Mouse (Mus musculus) hindbrain, embryonic 14.5 days (tissue): ENCODE results near the gene Psma4. TPM values are rescaled to one million over a fixed set of nuclear protein-coding genes. Genes with fewer than 3 reads are reported as not detected.
A peak's percentile ranks its signal among the peaks of the same experiment; 100 is the strongest.

Source experiments
- ATAC-seq: fragments of 200-750 bp; cut with Nextera tagmentation; 2 replicates; pipeline ENCODE4 v1.8.0; 2017; ENCODE audit warnings: moderate number of reproducible peaks, mild to moderate bottlenecking, moderate TSS enrichment, moderate library complexity; ENCODE audit not compliant: low FRiP score
- DNase-seq: peaks from one replicate; pipeline ENCODE4 v3.0.0-alpha.2; 2015; ENCODE audit warnings: low spot score
- H3K27ac ChIP-seq: fragments of 300-500 bp; sonication (generic); 2 replicates; pipeline ENCODE4 v1.5.1; 2014; ENCODE audit warnings: mild to moderate bottlenecking, moderate library complexity
- H3K27me3 ChIP-seq: fragments of 300-500 bp; sonication (generic); 2 replicates; pipeline ENCODE4 v1.6.1; 2014; ENCODE audit warnings: mild to moderate bottlenecking, low read length, mixed read lengths; ENCODE audit not compliant: control insufficient read depth, insufficient read depth
- H3K36me3 ChIP-seq: fragments of 300-500 bp; sonication (generic); replicated peaks from 2 replicates; pipeline ENCODE4 v1.6.1; 2014; ENCODE audit not compliant: control insufficient read depth, insufficient read depth
- H3K4me1 ChIP-seq: fragments of 300-500 bp; sonication (generic); replicated peaks from 2 replicates; pipeline ENCODE4 v1.6.1; 2014; ENCODE audit warnings: antibody characterized with exemption, low read length, mixed read lengths; ENCODE audit not compliant: control insufficient read depth, insufficient read depth
- H3K4me2 ChIP-seq: fragments of 300-500 bp; sonication (generic); replicated peaks from 2 replicates; pipeline ENCODE4 v1.6.1; 2014; ENCODE audit warnings: mild to moderate bottlenecking, moderate library complexity
- H3K4me3 ChIP-seq: fragments of 300-500 bp; sonication (generic); replicated peaks from 2 replicates; pipeline ENCODE4 v1.5.1; 2014; ENCODE audit warnings: mild to moderate bottlenecking, low read length
- H3K9ac ChIP-seq: fragments of 300-500 bp; sonication (generic); 2 replicates; pipeline ENCODE4 v1.6.1; 2014
- H3K9me3 ChIP-seq: fragments of 300-500 bp; sonication (generic); 2 replicates; pipeline ENCODE4 v1.6.1; 2016; ENCODE audit warnings: low read length; ENCODE audit not compliant: control insufficient read depth
- WGBS: fragments of 180-500 bp; shearing (Covaris S2); extraction: QIAGEN DNeasy Blood & Tissue Kit; methylation state at CpG from one replicate; pipeline ENCODE4 v1.1.7; 2014; 5-methylcytosine and 5-hydroxymethylcytosine counted together
- polyA plus RNA-seq: library from polyadenylated mRNA; unstranded; fragments of >200 nt; fragmentation: Nextera tagmentation; extraction: Ambion mirVana; gene quantifications from 2 replicates; pipeline ENCODE4 v1.2.1, GENCODE M21; 2014

The Psma4 gene
- polyA plus RNA-seq, 1 experiment from 2014 or later, result 275 TPM

- 33% methylated on average over 8 of the region's 8 CpGs for WGBS
- H3K4me2 ChIP-seq, result peak within 1 kb of the TSS; percentile 88
- H3K4me1 ChIP-seq, result no peaks in the 10 kb centered on the region; the same call in 1 of the 2 replicates
- DNase-seq (peak; percentile 44), ATAC-seq (0 out of 2 replicates have a peak, but pooled peaks have one; percentile 31)
- no peaks in the 10 kb centered on the region for H3K36me3 ChIP-seq
- H3K27me3 ChIP-seq, result peaks cover 34% of the 10 kb centered on the region
- no peaks in the 10 kb centered on the region for H3K9me3 ChIP-seq
- H3K4me3 ChIP-seq, result peak within 1 kb of the TSS; percentile 54
- peak within 1 kb of the TSS; percentile 62 for H3K9ac ChIP-seq
- H3K27ac ChIP-seq, result no peak within 1 kb of the TSS
These were observed 30.1 kb downstream of the Psma4 start, which contains the start of gene Chrna5 for GRCm38 (mm10) chr9:54980674-54981073. Chrna5 (plus strand) TSS chr9:54980880.

GRCm38 (mm10) chr9:54981291-54982191 is 31.0 kb downstream of the Psma4 start:
- WGBS, result under 1% methylated on average over 85 of the region's 85 CpGs
- Histone ChIP-seq H3K27me3 (peaks cover 34% of the 10 kb centered on the region), H3K4me2 (peak overlapping the region; percentile 88), H3K9me3 (no peaks in the 10 kb centered on the region), H3K4me1 (no peaks in the 10 kb centered on the region; the same call in 1 of the 2 replicates), H3K27ac (no peak overlapping the region), H3K36me3 (no peaks in the 10 kb centered on the region), H3K9ac (peak overlapping the region; percentile 62), H3K4me3 (peak overlapping the region; percentile 54)
- ATAC-seq (peak; percentile 79), DNase-seq (peak; percentile 71)

- 6% methylated on average over 7 of the region's 7 CpGs for WGBS
- peak overlapping the region; percentile 88 for H3K4me2 ChIP-seq
- peaks cover 34% of the 10 kb centered on the region for H3K27me3 ChIP-seq
- no peak overlapping the region for H3K9ac ChIP-seq
- no peaks in the 10 kb centered on the region; the same call in 1 of the 2 replicates for H3K4me1 ChIP-seq
- H3K27ac ChIP-seq, result no peak overlapping the region
- peak; percentile 32 for DNase-seq
- H3K36me3 ChIP-seq, result no peaks in the 10 kb centered on the region
- no peaks in the 10 kb centered on the region for H3K9me3 ChIP-seq
- H3K4me3 ChIP-seq, result peak overlapping the region; percentile 54
- no peak for ATAC-seq
These were observed 31.8 kb downstream of the Psma4 start for GRCm38 (mm10) chr9:54982401-54982800.

GRCm38 (mm10) chr9:54990362-54990761 is 39.8 kb downstream of the Psma4 start:
- H3K9me3 ChIP-seq, result no peaks in the 10 kb centered on the region
- no peak overlapping the region for H3K4me2 ChIP-seq
- no peaks in the 10 kb centered on the region for H3K4me1 ChIP-seq
- H3K9ac ChIP-seq, result no peak overlapping the region
- ATAC-seq (no peak), DNase-seq (no peak)
- H3K4me3 ChIP-seq, result no peak overlapping the region
- 77% methylated on average over 3 of the region's 3 CpGs for WGBS
- no peaks in the 10 kb centered on the region for H3K27me3 ChIP-seq
- no peak overlapping the region for H3K27ac ChIP-seq
- no peaks in the 10 kb centered on the region for H3K36me3 ChIP-seq

DNA sequence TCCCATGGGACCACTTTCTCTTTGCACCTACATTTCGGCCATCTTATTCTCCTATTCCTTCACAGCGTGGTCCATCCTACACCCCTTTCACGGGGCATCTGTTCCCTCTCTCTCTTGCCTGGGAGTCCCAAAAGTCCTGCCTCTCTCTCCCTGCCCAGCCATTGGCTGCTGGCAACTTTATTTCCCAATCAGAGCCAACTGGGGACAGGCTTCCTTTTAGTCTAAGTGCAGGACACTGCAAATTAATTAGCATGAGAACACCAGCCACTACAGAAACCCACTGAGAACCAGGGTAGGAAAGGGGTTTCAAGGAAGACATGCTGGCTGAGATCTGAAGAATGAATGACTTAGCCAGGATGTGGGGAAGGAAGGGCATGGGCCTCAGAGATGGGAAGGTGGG is 43.8 kb downstream of the Psma4 start:
- no peaks in the 10 kb centered on the region for H3K4me1 ChIP-seq
- no peak overlapping the region for H3K27ac ChIP-seq
- no peak overlapping the region for H3K4me2 ChIP-seq
- no peaks in the 10 kb centered on the region for H3K9me3 ChIP-seq
- no peak overlapping the region for H3K4me3 ChIP-seq
- no peaks in the 10 kb centered on the region for H3K36me3 ChIP-seq
- ATAC-seq (no peak), DNase-seq (no peak)
- no peaks in the 10 kb centered on the region for H3K27me3 ChIP-seq
- no peak overlapping the region for H3K9ac ChIP-seq
- WGBS, result 40% methylated on average over 3 of the region's 3 CpGs

DNA sequence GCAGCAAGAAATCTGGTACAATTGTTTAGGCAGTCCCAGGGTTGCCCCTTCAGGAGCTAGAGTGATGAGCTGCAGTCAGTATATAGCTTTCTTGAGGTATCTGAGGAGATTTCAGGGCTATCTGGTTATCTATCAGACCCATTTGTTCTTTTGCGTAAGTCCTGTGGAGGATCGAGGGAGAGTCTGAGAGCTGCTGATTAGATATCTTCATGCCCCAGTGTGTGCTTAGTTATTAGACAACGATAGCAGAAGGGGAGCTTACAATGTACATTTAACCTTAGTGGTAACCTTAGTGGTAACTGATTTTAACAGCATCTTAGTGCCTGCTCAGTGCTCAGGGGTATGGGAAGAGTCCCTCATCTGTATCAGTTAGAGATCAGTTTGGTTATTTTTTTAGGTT is 45.1 kb downstream of the Psma4 start:
- no peaks in the 10 kb centered on the region for H3K36me3 ChIP-seq
- H3K27ac ChIP-seq, result no peak overlapping the region
- no peaks in the 10 kb centered on the region for H3K4me1 ChIP-seq
- H3K9ac ChIP-seq, result no peak overlapping the region
- H3K4me3 ChIP-seq, result no peak overlapping the region
- 83% methylated on average over 3 of the region's 3 CpGs for WGBS
- no peaks in the 10 kb centered on the region for H3K27me3 ChIP-seq
- DNase-seq, result no peak
- no peak overlapping the region for H3K4me2 ChIP-seq
- ATAC-seq, result no peak
- H3K9me3 ChIP-seq, result no peaks in the 10 kb centered on the region

GRCm38 (mm10) chr9:55003609-55004008 is 53.0 kb downstream of the Psma4 start:
- H3K36me3 ChIP-seq, result no peaks in the 10 kb centered on the region
- no peak overlapping the region for H3K9ac ChIP-seq
- 0 out of 2 replicates have a peak, but pooled peaks cover 5% of the 10 kb centered on the region for H3K4me1 ChIP-seq
- WGBS, result 46% methylated on average over 4 of the region's 4 CpGs
- ATAC-seq (no peak), DNase-seq (no peak)
- H3K9me3 ChIP-seq, result no peaks in the 10 kb centered on the region
- H3K27ac ChIP-seq, result no peak overlapping the region
- no peak overlapping the region for H3K4me2 ChIP-seq
- H3K27me3 ChIP-seq, result no peaks in the 10 kb centered on the region
- H3K4me3 ChIP-seq, result no peak overlapping the region

Other genes with a start within 250 kb of the Psma4 start
- gene Wdr61, start 216.3 kb upstream of the Psma4 start, polyA plus RNA-seq, result 94.9 and 97.7 TPM in 2 replicates
- gene Crabp1, start 186.0 kb upstream of the Psma4 start, polyA plus RNA-seq, result 300 and 364 TPM in 2 replicates
- gene Ireb2, start 87.0 kb upstream of the Psma4 start, polyA plus RNA-seq, result 52.0 and 56.6 TPM in 2 replicates
- 2.1 and 2.7 TPM in 2 replicates for gene Hykk, start 33.5 kb upstream of the Psma4 start, polyA plus RNA-seq
- 0.38 and 0.71 TPM in 2 replicates for gene AY074887, start 208 bp downstream of the Psma4 start, polyA plus RNA-seq
- gene Chrna5, start 30.1 kb downstream of the Psma4 start, polyA plus RNA-seq, result 4.2 and 6.0 TPM in 2 replicates
- 21.2 and 23.4 TPM in 2 replicates for gene Chrna3, start 75.8 kb downstream of the Psma4 start, polyA plus RNA-seq
- 1.4 and 1.5 TPM in 2 replicates for gene Chrnb4, start 98.0 kb downstream of the Psma4 start, polyA plus RNA-seq
- gene Ube2q2, start 198.1 kb downstream of the Psma4 start, polyA plus RNA-seq, result 49.8 and 52.2 TPM in 2 replicates